Mouse (Mus musculus) mouse embryonic stem cell (cell line): Measurements from ENCODE around the gene Edem3.
"Not testable (repeated sequence)": the region's sequence is repeated elsewhere in the genome, so short reads cannot be mapped to it uniquely, and the experiment has no call there.

Source experiments
- in situ Hi-C, 2 experiments: fragments of 300-500 bp; cut with MboI; formaldehyde crosslinking; loops; 1 replicate in 1 of 2; 3 replicates in 1 of 2; pipeline ENCODE4 v1.14.3; 2019 to 2020; ENCODE audit warnings: low sequenced_read_pairs in 2 of 2, low pct_unique_long_range_greater_than_20kb in 1 of 2, mixed read lengths in 1 of 2; ENCODE audit not compliant: unreplicated experiment in 1 of 2

The Edem3 gene

GRCm38 (mm10) chr1:151781447-151781846 is 26.3 kb downstream of the Edem3 start:
- in situ Hi-C loops = no loop called here

GRCm38 (mm10) chr1:151783403-151783802 is 28.2 kb downstream of the Edem3 start:
- in situ Hi-C loops = no loop called here

GRCm38 (mm10) chr1:151786406-151786805 is 31.2 kb downstream of the Edem3 start:
- in situ Hi-C loops = no loop called here

GRCm38 (mm10) chr1:151789136-151789535 is 34.0 kb downstream of the Edem3 start:
- in situ Hi-C loops = no loop called here

- in situ Hi-C loops = not testable (repeated sequence)
These were observed 36.9 kb downstream of the Edem3 start for GRCm38 (mm10) chr1:151792076-151792475.

GRCm38 (mm10) chr1:151802795-151803194 is 47.6 kb downstream of the Edem3 start:
- in situ Hi-C loops = not testable (repeated sequence)

- in situ Hi-C loops = no loop called here
These were observed 52.1 kb downstream of the Edem3 start for GRCm38 (mm10) chr1:151807286-151807685.

GRCm38 (mm10) chr1:151810628-151811421 is 55.7 kb downstream of the Edem3 start:
- in situ Hi-C loops = loop anchor here in 1 of 2 experiments (10.0 kb wide), 1 partner anchor 464 kb away; no protein-coding TSS in a partner anchor

GRCm38 (mm10) chr1:151811456-151811855 is 56.3 kb downstream of the Edem3 start:
- in situ Hi-C loops = loop anchor here in 1 of 2 experiments (10.0 kb wide), 1 partner anchor 463 kb away; no protein-coding TSS in a partner anchor

GRCm38 (mm10) chr1:151812004-151812712 is 57.0 kb downstream of the Edem3 start:
- in situ Hi-C loops = loop anchor here in 1 of 2 experiments (10.0 kb wide), 1 partner anchor 463 kb away; no protein-coding TSS in a partner anchor

- in situ Hi-C loops = loop anchor here in 1 of 2 experiments (10.0 kb wide), 1 partner anchor 459 kb away; no protein-coding TSS in a partner anchor
These were observed 60.9 kb downstream of the Edem3 start for GRCm38 (mm10) chr1:151816051-151816450.

- in situ Hi-C loops = loop anchor here in 1 of 2 experiments (10.0 kb wide), 1 partner anchor 456 kb away; no protein-coding TSS in a partner anchor
These were observed 64.0 kb downstream of the Edem3 start for GRCm38 (mm10) chr1:151819190-151819589.

GRCm38 (mm10) chr1:151820457-151820856 is 65.3 kb downstream of the Edem3 start:
- in situ Hi-C loops = no loop called here

- in situ Hi-C loops = loop anchor here in 1 of 2 experiments (25.0 kb wide), 2 partner anchors 362 to 437 kb away; no protein-coding TSS in a partner anchor
These were observed 69.9 kb downstream of the Edem3 start for GRCm38 (mm10) chr1:151825065-151825464.

GRCm38 (mm10) chr1:151831791-151832190 is 76.6 kb downstream of the Edem3 start:
- in situ Hi-C loops = loop anchor here in 1 of 2 experiments (25.0 kb wide), 2 partner anchors 356 to 431 kb away; no protein-coding TSS in a partner anchor

- in situ Hi-C loops = loop anchor here in 1 of 2 experiments (25.0 kb wide), 2 partner anchors 352 to 427 kb away; no protein-coding TSS in a partner anchor
These were observed 80.1 kb downstream of the Edem3 start for GRCm38 (mm10) chr1:151835261-151835660.

- in situ Hi-C loops = loop anchor here in 1 of 2 experiments (25.0 kb wide), 2 partner anchors 347 to 422 kb away; no protein-coding TSS in a partner anchor
These were observed 85.2 kb downstream of the Edem3 start for GRCm38 (mm10) chr1:151840345-151840744.

- in situ Hi-C loops = loop anchor here in 1 of 2 experiments (25.0 kb wide), 2 partner anchors 342 to 417 kb away; no protein-coding TSS in a partner anchor
These were observed 90.2 kb downstream of the Edem3 start for GRCm38 (mm10) chr1:151845252-151845832.
